Mouse (Mus musculus) B cell, adult 2 months (primary cell): Measurements from ENCODE around the gene Fmnl3.
A peak's percentile ranks its signal among the peaks of the same experiment; 100 is the strongest.

Source experiments
- DNase-seq, 2 experiments: peaks; one replicate each; pipeline ENCODE4 v3.0.0; 2022

Fmnl3 gene

DNA sequence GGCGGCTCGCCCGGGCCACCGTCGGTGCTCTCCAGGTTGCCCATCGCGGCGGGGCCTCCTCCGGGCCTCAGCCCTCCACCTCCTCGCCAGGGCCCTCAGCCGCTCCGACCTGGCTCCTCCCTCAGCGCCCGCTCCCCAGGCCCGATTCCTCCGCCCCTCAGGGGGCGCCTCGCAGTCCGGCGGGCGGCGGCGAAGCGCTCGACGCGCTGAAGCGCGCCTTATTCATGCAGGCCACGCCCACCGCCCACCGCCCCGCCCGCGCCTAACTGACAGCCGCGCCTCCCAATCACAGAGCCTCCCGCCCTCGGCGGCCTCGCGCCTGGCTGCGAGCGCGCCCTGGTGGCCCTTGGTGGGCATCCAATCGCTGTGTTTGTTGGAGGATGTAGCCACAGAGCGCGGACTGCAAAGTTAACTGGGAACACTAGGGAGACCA, at the start of gene Fmnl3:
TSS of gene Fmnl3 (minus strand) at position 224 of the 433 bp plus-strand sequence.
- peak; percentile 99 for DNase-seq

DNA sequence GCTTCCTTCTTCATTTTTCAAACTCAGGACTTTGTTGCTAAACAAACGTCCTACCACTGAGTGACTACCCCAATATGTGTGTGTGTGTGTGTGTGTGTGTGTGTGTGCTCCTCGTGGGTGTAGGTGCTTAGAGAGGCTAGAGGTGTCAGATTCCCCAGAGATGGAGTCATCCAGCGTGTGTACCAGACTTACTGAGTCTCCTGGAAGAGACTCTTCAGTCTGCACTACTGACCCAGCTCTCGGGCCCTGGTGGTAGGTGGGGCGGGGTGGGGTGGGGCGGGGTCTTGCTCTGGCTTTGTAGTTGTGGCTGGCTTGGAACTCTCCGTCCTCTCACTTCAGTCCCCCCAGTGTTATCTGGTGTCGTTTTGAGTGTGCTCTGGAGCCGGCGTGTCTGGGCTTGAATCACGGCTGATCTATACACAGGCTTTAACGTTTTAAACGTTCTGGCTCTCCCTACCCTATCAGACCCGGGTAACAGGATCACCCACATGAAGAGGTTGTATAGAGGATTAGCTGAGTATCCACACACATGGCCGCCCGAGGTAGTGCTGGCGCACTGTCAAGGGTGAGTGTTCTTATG, 47.5 kb upstream of the Fmnl3 start:
- no peak for DNase-seq

DNA sequence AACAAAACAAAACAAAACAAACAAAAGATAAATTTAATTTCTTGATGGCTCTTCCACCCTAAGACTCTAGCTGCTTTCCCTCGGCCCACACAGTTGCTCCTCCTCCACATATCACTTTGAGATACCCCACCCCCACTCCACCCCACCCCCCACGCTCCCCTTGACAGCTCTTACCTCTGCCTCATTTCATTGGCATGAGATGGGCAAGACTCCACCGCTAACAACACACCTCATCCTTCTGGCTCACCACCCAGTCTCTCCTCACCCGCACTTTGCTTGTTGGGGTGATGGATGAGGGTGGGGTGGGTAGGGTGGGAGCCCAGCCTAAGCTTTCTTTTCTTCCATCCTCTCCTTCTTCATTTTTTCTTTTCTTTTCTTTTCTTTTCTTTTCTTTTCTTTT, 46.7 kb upstream of the Fmnl3 start:
- DNase-seq, result no peak

DNA sequence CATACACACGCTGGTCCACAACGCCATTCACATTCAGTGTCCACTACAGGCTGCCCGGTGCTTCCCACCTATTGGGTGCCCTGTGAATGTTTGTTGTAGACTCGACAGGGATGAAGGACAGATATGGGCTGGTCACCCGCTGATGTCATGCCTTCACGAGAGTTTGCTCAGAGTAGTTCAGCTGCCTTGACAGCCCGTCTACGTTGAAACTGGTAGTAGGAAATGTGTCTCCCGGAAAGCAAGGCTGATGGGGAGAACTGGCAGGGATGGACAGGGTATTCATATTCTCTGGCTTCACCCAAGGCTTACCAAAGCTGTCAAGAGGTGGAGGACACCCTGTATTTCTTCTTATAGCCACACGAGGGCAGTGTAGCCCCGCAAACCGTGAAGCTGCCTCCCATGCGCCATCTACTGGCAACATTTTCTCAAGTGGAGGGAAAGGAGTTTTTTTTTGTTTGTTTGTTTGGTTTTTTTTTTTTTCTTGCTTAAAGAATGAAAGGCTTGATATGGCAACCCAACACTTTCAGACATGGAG, 46.1 kb upstream of the Fmnl3 start:
- peak; percentile 89 to 92 for DNase-seq

DNA sequence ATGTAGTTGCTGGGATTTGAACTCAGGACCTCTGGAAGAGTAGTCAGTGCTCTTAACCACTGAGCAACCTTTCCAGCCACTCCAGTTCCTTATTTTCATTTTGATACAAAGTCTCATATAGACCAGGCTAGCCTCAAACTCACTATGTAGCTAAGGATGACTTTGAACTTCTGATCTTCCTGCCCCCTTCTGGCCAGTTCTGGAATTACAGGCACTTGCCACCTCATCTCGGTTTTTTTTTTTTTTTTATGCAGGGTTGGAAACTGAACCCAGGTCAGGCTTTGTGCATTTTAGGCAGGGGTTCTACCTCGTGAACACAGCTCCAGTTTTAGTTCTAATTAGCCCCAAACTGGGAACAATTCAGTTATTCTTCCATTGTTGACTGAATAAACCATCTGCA, 45.5 kb upstream of the Fmnl3 start:
- DNase-seq, result peak; percentile 82 to 83

DNA sequence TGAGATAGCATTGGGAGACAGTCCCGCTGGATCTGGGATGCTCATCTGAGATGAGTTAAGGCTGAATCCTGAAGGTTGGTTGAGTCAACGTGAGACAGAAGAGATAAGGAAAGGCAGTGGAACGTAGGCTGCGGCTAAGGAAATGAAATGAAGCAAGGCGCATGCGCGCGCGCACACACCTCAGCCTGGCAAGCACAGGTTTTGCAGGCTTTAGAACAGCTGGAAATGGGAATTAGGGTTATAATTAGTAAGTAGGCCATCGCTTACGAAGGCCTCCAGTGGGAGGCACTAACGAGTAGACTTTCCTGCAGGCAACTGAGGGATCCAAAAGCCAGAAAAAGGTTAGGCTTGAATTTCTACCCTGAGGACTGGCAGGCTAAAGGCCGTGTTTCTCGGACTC, 41.5 kb upstream of the Fmnl3 start:
- no peak for DNase-seq

DNA sequence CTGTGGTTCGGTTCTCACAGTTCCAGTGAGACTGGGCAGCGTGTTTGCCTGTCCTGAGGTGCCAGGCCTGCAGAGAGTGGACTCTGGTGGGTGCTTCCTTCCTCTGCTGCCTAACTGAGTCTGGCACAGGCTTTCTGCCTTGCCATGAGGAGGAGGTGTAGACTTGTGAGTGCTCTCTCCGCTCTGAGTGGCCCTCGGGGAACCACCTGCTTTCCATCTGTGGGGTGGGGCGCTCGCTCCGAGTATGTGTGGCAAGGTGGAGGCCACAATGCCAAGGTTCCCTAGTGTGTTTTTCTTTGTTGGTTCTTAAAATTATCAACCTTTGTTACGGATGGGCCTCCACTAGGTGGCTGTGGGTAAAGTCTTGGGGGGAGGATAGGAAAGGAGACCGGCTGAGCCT, 38.6 kb upstream of the Fmnl3 start:
- no peak for DNase-seq

DNA sequence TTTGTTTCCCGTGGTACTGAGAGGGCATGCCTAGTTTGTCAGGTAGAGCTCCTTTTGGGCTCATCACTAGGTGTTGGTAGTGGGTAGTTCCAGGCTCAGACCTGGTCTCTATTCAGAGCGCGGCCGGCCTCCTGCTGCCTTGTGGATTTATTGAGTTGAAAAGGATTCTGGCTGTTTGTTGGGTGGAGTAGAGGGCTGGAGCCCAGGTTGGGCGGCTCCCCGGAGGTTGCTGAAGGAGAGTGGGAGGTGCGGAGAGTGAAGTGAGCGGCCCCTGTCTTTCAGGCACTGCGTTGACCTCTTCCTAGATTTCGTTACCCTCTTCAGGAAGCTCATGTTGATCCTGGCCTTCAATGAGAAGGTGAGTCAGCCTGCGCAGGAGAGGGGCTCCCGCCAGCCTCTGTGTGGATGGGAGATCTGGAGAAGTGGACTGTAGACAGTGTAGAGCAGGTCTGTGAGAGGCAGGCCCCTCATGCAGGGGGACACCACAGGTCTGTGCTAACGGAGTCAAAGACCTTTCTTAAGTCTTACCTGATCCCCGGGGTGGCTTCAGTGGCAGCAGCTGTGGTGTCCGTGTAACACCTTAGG, 36.8 kb upstream of the Fmnl3 start:
- DNase-seq, result no peak

DNA sequence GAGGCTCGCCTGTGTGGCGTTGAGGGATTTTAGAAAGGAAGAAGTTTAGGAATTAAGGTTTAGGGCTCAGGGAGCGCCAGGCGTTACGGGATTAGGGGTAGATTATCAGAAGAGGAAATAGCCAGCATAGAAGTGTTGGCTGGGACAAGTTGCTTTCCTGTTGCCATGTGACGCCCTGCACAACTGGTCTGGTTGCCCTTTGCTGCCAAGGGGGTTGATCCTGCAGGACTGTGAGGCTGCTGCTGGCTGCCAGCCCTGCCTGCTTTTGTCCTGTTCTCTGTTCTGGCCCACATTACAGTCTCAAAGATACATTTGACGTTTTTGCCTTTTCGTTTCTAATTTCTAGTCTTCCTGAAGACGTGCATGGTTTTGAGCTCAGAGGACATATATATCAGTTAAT, 34.9 kb upstream of the Fmnl3 start:
- DNase-seq, result no peak

DNA sequence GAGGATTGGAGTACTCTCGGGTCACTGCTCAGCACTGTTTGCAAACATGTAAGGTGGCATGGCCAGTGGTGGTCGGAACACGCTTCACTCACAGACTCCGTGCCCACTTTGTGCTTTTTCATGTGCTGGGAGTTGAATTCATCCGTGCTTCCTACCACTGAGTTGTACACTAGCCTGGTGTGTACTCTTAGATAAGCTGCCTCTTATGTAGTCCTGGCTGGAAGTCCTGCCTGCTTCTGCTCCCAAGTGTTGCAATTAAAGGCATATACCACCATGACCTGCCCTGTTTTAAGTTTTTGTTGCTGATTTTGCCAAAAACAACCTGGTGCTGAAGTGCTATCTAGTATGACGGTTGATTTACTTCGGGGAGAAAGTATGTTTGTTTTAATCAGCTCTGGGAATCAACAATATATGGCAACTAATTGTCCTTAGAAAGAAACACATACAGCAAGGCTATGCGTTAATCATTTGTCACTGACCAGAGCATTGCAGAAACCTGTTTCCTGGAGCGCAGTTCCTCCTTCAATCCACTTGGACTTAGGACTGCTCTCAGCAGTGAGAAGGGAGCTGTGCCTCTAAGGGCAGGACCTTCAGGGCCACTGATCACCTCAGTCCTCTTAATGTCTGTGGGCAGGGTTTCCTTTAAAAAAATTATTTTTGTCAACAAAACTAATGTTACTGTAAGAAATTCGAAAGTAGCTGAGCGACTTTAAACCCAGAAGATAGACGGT, 33.0 kb upstream of the Fmnl3 start:
- DNase-seq, result no peak

DNA sequence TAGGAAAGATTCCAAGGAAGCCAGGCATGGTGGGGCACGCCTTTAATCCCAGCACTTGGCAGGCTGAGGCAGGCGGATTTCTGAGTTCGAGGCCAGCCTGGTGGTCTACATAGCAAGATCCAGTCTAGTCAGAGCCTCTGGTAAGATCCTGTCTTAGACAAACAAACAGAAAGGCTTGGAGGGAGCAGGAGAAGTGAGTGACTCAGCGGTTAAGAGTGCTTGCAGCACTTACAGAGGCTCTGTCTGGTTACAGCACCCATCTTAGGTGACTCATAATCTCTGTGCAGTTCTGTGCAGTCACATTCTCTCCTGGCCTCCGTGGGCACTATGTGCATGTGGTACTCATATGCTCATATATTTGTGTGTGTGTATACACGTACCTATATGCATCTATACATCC, 30.3 kb upstream of the Fmnl3 start:
- no peak for DNase-seq

DNA sequence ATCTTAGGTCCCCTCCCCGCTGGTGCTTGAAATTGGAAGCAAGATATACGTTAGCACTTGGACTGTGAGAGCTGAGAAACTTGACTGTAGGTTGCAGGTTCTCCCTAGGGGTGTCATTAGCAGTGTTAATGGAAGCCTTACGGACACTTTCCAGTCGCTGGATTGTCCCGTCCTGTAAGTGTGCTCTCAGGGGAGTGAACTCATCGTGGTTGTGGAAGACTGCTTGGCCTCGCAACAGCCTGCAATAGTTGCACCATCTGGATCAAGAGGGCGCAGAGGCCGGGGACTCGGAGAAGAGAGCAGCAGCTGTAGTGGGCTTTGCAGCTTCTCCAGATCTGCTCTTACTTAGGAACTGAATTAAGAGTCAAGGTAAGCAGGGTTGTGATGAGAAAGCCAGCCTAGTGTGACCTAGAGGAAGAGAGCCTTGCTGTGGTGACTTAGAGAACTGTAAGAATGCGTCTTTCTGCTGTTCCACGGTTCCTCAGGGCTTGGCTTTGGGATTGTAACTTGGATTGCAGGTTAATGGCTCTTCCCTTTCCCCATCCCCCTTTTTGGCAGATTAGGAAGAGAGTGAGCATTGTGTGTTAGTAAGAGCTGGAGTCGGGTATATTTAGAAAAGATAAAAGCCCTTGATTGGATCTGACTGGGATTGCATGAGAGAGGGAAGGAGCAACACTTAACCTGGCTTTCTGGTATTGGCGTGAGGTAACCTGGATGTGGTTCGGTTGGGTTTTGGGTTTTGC, 29.4 kb upstream of the Fmnl3 start:
- no peak for DNase-seq

DNA sequence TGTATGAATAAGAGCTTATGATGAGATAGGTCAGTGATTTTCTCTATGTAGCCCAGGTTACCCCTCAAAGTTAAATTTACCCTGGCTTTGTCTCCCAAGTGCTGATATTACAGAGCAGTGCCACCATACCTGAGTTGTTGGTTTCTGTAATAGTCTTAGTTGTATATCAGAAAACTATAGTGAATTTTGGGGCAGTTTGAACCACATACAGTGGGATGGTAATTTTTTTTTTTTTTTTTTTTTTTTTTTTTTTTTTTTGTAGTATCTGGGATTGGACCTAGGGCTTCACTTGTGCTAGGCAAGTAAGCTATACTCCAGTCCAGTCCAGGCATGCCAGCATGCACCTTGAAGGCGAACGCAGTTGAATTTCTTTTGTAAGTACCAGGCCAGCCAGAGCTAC, 27.3 kb upstream of the Fmnl3 start:
- DNase-seq, result no peak

DNA sequence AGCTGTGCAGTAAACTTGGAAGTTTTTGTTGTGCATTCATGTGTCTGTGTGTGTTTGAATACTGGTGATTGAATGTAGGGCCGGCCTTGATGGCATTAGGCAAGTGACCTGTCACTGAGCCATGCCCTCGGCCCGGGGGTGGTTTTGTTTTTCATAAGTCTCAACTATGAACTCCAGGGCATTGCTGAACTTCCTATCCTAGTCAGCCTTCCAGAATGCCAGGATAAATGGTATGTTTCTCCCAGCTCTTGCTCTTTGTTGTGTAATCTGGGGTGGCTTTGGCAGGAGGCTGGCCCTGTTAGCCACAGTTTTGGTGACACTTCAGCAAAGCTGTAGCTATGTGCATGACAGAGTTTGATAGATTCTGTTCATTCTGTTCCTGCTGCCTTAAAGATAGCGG, 26.6 kb upstream of the Fmnl3 start:
- no peak for DNase-seq

DNA sequence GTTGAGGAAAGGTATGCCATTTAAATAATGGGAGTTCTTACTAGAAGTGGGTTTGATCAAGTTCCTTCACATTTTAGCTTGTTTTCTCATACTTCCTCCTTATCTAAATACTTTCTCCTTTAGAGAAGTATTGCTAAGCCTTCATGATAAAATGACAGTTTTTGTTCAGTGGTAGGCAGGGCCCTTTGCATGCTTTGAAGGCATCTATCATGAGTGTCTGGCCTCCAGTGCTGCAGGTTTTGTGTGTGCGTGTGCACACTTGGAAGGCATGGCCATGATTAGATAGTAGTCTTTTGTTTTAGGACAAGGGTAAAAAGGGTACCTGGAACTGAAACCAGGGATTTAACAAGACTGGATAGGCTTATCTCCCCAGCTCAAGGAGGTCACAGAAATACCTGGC, 26.2 kb upstream of the Fmnl3 start:
- DNase-seq, result no peak

DNA sequence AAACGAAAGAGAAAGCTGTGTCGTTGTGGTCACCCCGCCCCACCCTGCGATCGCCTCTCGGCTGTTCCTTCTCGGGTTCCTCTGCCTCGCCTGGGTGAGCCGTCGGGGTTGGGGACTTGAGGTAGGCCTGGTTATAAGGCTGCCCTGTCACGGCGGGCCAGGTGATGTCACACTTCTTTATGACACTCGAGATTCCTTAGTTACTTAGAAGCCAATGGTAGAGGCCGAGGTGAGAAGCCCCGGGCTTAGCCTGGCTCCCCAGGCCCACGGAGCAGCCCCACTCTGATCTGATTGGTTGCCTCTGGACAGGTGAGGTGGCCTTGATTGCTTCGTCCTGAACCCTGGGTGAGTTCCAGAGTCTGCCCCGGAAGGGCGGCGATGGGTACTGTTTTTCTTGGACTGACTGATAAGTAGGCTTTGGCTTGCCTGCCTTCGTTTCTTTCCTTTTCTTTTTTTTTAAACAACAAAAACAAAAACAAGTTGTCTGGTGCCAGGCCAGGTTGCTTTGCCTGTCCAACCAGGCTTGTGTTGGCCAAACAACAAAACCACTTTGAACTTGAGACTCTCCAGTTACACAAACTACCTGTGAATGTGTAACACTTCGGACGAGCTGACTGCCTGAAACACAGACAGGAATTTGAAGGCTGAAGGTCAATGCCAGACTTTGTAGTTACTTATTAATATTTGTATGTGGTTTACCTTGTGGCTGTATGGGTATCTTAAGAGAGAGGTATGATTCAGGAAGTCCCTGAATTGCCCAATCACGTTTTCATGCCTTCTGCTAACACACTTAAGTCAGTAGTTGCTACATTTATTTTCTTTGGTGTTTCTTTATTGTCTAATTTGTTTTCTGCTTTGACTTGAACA, 23.3 kb upstream of the Fmnl3 start:
- peak in 1 of 2 experiments; percentile 89 for DNase-seq

DNA sequence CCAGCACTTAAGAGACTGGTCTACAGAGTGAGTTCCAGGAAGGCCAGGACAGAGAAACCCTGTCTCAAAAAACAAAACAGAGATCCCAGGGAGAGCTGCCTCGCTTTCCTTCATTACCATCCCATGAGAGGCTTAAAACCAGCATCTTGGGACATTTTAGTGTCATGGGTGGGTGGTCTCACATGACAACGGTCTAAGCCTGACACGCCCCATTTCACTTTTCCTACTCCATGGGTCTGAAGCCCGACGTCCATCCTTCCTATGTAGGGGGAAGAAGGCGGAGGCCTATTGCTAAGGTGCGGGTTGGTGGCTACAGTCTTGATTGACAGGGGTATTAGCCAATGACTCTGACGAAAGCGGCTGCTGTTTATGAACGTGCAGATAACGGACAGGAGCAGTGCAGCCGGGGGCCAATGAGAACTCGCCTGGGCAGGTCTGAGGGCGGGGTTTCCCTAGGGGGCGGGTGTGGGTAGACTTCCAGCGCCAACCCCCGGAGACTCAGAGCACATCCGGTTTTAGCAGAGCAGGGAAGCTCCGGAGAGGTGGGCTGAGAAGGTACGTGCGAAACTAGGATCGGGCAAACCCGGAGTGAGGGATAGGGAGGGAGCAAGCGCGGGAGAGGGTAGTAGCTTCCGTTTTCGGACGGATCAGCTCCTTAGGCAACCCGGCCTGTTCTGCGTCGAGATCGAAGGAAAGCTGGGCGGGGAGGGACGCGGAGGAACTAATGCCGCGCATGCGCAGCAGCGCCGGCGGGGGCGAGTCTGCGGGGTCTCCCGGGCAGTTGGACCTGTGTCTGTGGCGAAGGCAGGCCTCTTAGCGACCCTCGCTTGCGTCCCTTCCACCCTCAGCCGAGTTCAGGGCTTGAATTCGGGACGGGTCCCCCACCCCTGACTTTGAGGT, 22.5 kb upstream of the Fmnl3 start, which contains the start of gene Tmbim6:
TSS of gene Tmbim6 (plus strand) at position 397 of the 900 bp plus-strand sequence.
- DNase-seq, result peak; percentile 98 to 99

DNA sequence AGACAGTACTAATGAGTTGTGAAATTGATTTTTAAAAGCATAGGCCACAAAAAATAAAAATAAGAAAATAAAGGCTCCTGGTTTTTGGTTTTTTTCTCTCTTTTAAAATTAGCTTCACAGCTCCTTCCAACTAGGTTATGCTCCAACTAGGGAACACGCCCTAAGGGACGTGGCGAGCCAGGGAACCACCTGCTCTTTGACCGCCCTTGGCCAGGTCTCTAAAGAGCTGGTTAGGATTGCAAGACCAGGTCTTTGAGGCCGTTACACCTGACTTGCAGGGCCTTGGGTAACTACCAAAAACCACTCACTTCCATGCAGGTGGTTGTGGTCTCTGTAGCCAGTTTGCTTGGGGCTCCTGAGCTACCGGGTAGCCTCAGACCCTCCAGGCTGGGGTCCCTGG, 21.7 kb upstream of the Fmnl3 start:
- no peak for DNase-seq

DNA sequence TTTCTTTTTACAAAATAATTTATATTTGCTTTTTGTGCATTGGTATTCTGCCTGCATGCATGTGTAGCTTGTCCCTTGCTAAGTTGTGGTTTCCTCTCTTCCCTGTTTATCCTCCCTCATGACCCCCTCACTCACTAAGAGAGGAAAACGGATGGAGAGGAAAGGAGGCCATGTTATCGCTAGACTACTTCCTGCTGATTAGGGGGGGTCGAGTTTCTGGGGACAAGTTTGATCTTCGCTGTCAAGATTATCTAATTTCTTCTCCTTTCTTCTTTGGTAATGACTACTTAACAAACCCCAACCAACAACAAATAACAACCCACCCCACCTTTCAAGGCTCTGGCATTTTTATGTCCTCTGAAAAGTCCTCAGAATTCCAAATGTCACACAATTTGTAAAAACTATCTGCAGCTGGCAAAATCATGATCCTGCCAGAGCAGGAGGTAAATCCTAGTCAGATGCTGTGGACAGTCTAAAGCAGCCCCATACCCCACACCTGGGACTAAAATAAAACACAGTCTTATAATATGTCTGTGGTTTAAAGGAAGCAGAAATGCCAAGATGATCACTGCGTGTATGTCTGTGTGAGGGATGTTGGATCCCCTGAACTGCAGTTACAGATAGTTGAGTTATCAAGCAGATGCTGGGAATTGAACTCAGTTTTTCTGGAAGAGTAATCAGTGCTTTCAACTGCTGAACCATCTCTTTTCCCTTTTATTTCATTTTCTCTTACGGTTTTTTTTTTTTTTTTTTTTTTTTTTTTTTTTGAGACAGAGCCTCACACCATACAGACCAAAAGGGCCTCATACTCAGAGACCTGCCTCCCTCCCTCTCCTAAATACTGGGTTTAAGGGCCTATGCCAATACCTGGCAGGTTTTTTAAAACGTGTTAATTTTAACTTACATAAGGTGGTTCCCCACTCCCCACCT, 20.5 kb upstream of the Fmnl3 start:
- no peak for DNase-seq

DNA sequence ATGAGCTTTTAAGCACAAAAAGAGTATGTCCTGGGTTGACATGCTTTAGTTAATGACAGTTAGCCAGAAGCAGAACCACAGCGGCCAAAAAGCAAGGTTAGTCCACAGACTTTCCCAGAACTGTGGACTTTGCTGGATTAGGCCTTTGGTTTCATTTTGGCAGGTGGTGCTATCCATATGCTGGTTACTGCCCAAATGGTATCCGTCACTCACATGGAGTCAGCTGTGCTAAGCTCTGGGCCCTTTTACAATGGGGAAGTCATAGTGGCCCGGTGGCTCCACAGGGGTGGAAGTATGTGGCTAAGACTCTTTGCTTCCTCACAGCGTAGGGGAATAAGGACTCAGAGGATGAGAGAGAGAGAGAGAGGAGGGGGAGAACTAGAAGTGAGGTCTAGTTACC, 17.7 kb upstream of the Fmnl3 start:
- DNase-seq, result no peak
